Mouse (Mus musculus): Measurements from ENCODE around the gene Pard3b.

- no peak for TF ChIP-seq POLR2A (IDR thresholded peaks at IDR 0.05; ENCODE audit: borderline replicate concordance, low read depth, low read length)
- TF ChIP-seq CTCF (IDR thresholded peaks at IDR 0.05; ENCODE audit: low read depth, low read length): no peak
Measured at GRCm38 (mm10) chr1:61846606-61847005, 208.0 kb downstream of the Pard3b start.

Data from bone marrow macrophage, adult 2 months (primary cell).